Mouse (Mus musculus) liver, embryonic 16.5 days (tissue): Measurements from ENCODE around the gene Irx1. TPM values are rescaled to one million over a fixed set of nuclear protein-coding genes. Genes with fewer than 3 reads are reported as not detected.

Source experiments
- ATAC-seq: fragments of 200-750 bp; cut with Nextera tagmentation; 2 replicates; pipeline ENCODE4 v1.8.0; 2017; ENCODE audit warnings: low read depth, mild to moderate bottlenecking, moderate number of reproducible peaks, moderate library complexity
- H3K27ac ChIP-seq: fragments of 300-500 bp; sonication (generic); 2 replicates; pipeline ENCODE4 v1.5.1; 2014; ENCODE audit warnings: mild to moderate bottlenecking, low read length
- H3K27me3 ChIP-seq: fragments of 300-500 bp; sonication (generic); 2 replicates; pipeline ENCODE4 v1.6.1; 2014; ENCODE audit warnings: low read depth, low read length, mixed read lengths; ENCODE audit not compliant: control insufficient read depth, insufficient read depth
- H3K36me3 ChIP-seq: fragments of 300-500 bp; sonication (generic); 2 replicates; pipeline ENCODE4 v1.6.1; 2014; ENCODE audit warnings: mild to moderate bottlenecking; ENCODE audit not compliant: control insufficient read depth, insufficient read depth
- H3K4me1 ChIP-seq: fragments of 300-500 bp; sonication (generic); 2 replicates; pipeline ENCODE4 v1.6.1; 2014; ENCODE audit warnings: low read depth, low read length, mixed read lengths; ENCODE audit not compliant: control insufficient read depth
- H3K4me2 ChIP-seq: fragments of 300-500 bp; sonication (generic); 2 replicates; pipeline ENCODE4 v1.6.1; 2014; ENCODE audit warnings: low read depth, low read length, mixed read lengths
- H3K4me3 ChIP-seq: fragments of 300-500 bp; sonication (generic); 2 replicates; pipeline ENCODE4 v1.5.1; 2014; ENCODE audit warnings: low read depth, mild to moderate bottlenecking, low read length
- H3K9ac ChIP-seq: fragments of 300-500 bp; sonication (generic); 2 replicates; pipeline ENCODE4 v1.6.1; 2014; ENCODE audit warnings: low read depth, low read length
- H3K9me3 ChIP-seq: fragments of 300-500 bp; sonication (generic); replicated peaks from 2 replicates; pipeline ENCODE4 v1.6.1; 2016; ENCODE audit warnings: low read length; ENCODE audit not compliant: control insufficient read depth
- WGBS: fragments of 180-500 bp; shearing (Covaris S2); extraction: QIAGEN DNeasy Blood & Tissue Kit; methylation state at CpG from one replicate; pipeline ENCODE4 v1.1.7; 2014; ENCODE audit not compliant: insufficient replicate concordance; 5-methylcytosine and 5-hydroxymethylcytosine counted together
- polyA plus RNA-seq: library from polyadenylated mRNA; unstranded; fragments of >200 nt; fragmentation: Nextera tagmentation; extraction: Ambion mirVana; gene quantifications from 2 replicates; pipeline ENCODE4 v1.2.1, GENCODE M21; 2015

Irx1 gene
- polyA plus RNA-seq, 1 experiment from 2014 or later: not detected

- Histone ChIP-seq H3K4me2 (no peak overlapping the region), H3K9me3 (no peaks in the 10 kb centered on the region), H3K27ac (no peak overlapping the region), H3K9ac (no peak overlapping the region), H3K36me3 (no peaks in the 10 kb centered on the region), H3K27me3 (peaks cover 16% of the 10 kb centered on the region), H3K4me1 (no peaks in the 10 kb centered on the region), H3K4me3 (no peak overlapping the region)
- 69% methylated on average over 11 of the region's 11 CpGs for WGBS
- no peak for ATAC-seq
Observed at GRCm38 (mm10) chr13:71951966-71952365, 11.6 kb downstream of the Irx1 start.

GRCm38 (mm10) chr13:71949859-71950258 lies 13.7 kb downstream of the Irx1 start:
- Histone ChIP-seq H3K36me3 (no peaks in the 10 kb centered on the region), H3K27ac (no peak overlapping the region), H3K4me2 (no peak overlapping the region), H3K4me3 (no peak overlapping the region), H3K4me1 (no peaks in the 10 kb centered on the region), H3K27me3 (no peaks in the 10 kb centered on the region), H3K9ac (no peak overlapping the region), H3K9me3 (no peaks in the 10 kb centered on the region)
- 45% methylated on average over 5 of the region's 5 CpGs for WGBS
- no peak for ATAC-seq

- Histone ChIP-seq H3K9me3 (no peaks in the 10 kb centered on the region), H3K4me1 (no peaks in the 10 kb centered on the region), H3K27me3 (no peaks in the 10 kb centered on the region), H3K4me3 (no peak overlapping the region), H3K27ac (no peak overlapping the region), H3K36me3 (no peaks in the 10 kb centered on the region), H3K9ac (no peak overlapping the region), H3K4me2 (no peak overlapping the region)
- no peak for ATAC-seq
- 49% methylated on average over 3 of the region's 3 CpGs for WGBS
Observed at GRCm38 (mm10) chr13:71910361-71910760, 53.2 kb downstream of the Irx1 start.
